Mouse (Mus musculus): Measurements from ENCODE around the gene Sp8.

DNA sequence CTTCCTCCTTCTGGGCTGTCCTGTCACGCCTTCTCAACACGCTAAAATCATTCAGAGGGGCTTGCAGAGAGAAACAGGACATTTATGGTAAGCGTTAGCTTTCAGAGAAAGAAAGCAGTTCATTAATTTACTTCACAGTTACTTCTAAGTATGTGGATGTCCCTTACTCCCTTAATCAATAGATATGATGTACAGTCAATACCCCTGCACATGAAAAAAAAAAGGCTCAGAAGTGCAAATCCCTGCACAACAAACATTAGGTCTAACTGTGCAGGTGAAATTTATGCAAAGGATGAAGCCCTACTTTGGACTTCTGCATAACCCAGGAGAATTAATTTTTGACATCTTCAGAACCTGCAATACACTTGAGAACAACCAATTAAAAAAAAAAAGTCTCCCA is 778 bp upstream of the Sp8 start:
- TF ChIP-seq CTCF (IDR thresholded peaks at IDR 0.05; ENCODE audit: extremely low read depth, insufficient read length, insufficient replicate concordance, low read depth, low read length) (no peak), POLR2A (IDR thresholded peaks at IDR 0.05; ENCODE audit: low read depth, low read length) (no peak)
